Mouse (Mus musculus) kidney, adult 11 months (tissue): Measurements from ENCODE around the gene Cd9.

ENCODE experiments used
- DNase-seq: peaks from one replicate; pipeline ENCODE4 v3.0.0; 2022

Cd9 gene

DNA sequence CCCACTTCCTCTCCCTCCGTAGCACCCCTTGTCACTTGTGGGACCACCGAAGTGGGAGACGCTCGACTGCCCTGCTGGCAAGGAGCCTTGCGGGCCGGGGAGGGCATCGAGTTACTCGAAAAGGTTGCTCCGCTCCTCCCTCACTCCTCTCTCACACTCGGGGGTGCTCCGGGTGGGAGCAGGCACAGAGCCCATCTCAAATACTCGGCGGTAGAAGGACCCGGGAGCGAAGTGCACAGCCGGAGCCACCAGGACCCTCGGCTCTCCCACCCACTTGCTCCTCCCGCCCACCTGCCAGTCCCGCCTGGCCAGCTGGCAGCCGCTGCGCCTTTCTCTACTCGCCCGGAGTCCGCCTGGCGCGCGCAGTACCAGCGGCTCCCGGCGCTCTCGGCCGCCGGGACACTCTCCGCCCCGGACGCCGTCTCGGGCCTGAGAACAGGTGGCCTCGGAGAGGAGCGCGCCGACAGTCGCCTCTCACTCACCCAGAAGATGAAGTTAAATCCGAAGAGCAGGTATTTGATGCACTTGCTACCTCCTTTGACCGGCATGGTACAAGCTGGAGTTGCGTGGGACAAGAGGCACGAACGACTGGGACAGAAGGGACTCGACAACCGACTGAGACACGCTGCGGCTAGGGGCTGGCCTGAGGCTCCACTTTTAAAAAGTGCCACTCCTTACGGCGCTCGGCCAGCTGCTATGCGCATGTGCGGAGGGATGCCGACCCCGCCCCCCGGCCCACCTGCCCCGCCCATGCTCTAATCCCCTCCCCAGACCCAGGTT, at the start of gene Cd9:
Cd9 (minus strand) TSS at position 700 of the 780 bp plus-strand sequence.
- peak; percentile 55 for DNase-seq

DNA sequence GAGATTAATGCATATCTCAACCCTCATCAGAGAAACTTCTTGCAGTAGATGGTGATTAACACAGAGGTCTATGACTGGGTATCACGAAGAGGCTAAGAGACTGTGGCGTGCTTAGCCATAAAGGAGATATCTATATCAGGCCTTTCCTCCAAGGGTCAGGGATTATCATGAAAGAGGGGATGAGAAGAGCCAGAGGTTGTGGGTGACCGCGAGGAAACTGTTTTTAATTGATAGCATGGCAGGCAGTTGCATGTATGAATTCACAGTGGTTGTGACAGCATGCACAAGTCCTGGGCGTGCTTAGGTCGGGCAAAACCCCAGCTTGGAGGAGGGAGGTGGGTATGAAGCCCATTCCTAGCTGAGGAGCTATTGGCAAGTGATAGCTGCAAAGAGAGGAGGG, 46.7 kb upstream of the Cd9 start:
- DNase-seq, result no peak

DNA sequence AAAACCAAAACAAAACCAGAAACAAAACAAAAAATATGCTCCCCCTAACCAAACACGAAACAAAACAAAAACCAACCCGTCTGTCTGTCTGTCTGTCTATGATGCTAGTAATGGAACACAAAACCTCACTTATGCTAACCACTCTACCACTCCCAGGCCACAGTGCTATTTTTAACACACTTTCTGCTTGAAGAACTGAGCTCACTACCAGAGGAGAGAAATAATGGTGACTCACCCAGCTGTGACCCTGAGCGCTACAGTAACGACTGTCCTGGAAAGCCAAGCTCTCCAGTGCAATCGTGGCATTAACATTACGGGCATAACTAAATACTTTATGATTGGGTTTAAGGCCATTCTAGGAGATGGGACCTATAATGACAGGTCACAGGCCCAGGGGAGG, 46.2 kb upstream of the Cd9 start:
- no peak for DNase-seq

DNA sequence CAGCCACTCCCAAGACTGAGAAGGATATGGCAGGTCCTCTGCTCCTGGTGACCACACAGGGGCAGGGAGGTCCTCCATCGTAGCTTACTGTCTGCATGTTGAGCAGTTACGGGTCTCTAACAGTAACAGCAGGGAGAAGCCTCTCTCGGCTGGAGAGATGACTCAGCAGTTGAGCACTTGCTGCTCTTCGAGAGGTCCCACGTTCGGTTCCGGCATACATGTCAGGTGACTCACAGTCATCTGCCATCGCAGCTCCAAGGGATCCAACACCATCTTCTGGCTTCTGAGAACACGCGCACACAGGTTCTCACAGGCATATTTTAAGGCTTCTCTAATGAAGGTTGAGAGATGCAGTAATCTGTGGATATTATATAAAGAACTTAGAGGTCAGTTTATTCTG, 45.6 kb upstream of the Cd9 start:
- no peak for DNase-seq

DNA sequence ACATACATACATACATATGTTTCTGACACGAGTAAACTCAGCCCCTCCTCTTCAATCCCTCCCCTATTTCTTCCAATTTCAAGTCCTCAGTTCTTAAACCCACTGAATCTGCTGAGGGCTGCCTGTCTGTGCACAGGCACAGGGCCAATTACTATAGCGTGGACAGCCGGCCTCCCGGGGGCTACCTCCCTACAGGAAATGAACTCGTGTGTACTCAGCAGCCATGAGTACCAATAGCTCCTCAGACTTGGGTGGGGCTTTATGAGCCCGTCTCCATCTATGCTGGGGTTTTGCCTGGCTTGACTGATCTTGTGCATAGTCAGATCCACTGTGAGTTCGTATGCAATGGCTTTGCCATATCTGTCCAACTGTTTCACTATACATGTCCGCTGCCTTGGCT, 44.8 kb upstream of the Cd9 start:
- DNase-seq, result no peak

DNA sequence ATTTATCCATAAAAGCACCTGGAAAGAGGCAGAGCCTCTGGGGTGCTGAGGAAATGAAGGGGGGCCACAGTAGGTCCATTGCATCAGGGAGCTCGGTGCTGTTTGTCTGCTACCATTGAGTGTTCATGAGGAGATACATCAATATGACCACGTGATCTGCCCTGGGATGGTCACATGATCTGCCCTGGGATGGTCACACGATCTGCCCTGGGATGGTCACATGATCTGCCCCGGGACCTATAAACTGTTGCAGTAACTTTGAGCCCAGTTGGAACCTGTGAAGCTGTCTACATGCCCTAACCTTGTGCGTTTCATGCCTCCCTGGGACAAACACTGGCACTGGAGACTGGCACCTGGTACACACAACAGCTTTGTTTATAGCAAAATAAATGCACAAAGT, 43.9 kb upstream of the Cd9 start:
- no peak for DNase-seq

DNA sequence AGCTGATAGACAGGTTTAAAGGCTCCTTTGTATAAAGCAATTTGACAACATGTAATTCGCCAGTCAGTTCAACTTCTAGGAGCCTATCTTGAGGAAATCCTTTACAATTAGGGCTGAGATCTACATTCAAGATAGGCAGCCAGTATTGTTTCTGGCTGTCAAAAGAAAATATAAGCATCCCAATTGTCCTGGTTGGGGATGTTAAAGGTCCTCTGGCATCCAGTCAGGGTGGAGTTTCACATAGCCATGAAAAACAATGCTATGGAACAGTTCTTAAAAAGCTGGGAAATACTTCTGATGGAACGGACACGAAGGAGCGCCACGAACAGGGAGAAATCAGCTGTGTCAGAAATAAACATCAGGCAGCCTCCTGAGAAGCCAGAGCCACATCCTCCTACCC, 40.4 kb upstream of the Cd9 start:
- DNase-seq, result no peak

DNA sequence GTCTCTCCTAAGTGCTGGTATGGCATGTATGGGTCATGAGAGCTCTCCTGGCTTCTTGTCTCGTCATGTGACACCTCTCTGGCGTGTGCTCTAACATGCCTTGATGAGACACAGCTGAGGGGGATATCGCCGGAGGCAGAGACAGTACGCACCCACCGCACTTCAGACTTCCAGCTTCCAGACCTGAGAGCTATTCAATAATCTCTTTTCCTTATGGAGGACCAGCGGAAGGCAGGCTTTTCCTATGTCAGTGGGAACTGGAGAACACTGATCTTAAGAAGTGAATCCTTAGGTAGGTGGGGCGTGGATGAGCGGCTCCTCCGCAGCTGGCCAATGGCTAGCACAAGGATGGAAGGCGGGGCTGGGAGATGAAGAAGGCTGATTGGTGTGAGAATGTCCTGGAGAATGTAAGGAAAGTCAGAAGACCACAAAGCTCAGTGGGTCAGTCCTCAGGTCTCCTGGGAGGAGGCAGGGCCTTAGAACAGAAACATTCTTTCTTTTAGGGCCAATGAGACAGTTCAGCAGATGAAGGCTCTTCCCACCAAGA, 38.6 kb upstream of the Cd9 start:
- no peak for DNase-seq

DNA sequence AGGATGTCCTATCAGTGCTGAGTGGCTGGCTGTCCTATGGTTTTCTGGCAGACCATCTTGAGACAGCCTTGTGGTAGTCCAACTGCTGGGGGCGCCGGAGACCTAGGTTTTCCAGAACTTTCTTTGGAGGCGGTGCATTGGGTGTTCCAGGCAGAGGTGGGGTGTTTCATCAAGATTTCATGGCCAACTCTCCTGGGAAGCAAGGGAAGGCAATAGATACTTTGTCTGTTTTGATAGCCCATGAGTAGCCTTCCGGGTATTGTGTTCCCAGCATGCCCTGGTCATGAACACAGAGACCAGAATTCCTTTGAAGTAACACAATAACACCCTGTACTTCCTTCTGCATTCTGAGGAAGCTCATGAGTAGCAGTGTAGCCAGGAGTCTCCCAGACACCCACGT, 34.9 kb upstream of the Cd9 start:
- DNase-seq, result peak; percentile 29

DNA sequence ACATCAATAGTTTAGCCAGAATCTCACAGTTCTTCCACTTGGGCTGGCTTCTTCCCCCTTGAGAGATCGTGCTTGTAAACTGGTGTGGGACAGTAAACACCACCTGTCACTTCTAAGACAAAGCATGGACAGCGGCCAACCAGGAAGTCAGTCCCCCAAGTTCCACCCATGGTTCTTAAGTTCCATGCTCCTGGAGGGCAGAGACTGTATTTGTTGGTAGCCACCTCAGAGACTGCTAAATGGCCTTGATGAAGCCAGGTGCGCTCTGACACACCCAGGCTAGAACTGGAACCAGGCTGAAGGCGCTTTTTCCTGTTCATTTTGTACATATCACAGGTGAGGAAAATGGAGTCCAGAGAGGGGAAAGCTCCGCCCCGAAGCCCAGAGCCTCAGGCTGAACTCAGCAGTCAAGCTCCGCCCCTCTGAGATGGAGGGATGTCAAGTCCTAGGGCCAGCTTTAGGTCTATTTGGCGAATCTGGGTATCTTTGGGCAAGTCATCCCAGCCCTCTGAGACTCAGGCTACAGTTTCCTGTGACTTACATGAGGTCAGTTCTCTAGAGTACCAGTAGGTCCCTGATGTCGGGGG, 34.1 kb upstream of the Cd9 start:
- DNase-seq, result no peak

DNA sequence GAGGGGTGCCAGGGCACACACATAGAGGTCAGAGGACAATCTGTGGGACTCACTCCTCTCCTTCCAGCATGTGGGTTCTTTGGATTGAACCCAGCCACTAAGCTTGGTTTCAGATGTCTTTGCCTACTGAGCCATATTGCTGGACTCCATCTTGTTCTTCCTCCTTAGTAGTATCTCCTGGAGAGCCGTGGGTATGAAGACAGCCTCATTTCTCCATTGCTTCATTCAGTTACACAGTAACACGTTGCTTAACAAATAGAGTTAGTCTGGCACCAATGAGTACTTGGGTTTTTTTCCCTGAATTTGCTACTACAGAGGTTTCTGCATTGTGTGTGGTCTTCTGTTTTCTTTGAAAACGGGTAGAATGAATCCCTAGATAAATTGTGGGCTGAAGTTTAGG, 31.5 kb upstream of the Cd9 start:
- DNase-seq, result no peak

DNA sequence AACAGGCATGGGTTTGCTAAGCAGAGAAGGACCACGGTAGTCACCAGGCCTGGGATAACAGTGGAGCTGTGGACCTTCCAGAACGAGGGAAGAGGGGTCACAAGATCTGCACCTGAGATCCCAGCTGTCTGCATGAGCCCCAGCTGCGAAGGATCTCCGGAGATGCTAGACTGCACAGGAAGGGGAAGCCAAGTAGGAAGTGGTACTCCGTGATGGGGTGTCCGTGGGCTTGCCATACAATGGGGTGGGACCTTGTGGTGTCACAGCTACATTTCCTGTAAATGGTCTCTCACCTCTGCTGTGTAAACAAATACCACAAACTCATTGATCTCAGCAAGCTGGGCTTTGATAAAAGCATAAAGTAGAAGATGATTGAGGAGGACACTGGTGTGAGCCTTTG, 29.4 kb upstream of the Cd9 start:
- no peak for DNase-seq

DNA sequence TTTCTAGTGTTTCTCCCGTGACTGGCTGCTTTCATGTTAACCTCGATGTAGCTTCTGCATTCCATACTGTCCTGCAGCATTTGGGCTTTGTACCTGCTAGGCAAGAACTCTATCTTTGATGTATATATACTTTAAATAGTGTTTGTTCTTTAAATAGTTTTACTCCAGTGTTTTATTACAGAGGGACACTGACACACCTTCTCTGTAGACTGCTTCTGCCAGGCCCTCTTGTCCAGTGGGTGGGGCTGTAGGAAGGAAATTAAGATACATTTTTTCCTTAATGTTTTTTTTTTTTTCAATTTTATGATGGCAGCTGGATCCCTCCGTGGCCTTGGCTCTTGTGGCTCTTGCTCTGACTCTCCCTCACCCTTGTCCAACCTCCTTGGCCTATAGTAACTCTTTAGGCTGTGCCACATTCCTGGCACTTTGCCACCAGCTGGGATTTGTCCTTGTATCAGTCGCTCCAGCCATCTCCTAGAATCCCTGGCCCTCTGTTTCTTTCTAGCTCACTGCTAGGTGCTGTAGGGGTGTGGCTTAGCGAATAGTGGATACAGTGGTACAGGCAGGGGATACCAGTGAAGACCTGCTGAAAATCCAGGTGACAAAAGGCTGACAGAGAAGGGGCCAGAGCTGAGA, 27.1 kb upstream of the Cd9 start:
- DNase-seq, result no peak

DNA sequence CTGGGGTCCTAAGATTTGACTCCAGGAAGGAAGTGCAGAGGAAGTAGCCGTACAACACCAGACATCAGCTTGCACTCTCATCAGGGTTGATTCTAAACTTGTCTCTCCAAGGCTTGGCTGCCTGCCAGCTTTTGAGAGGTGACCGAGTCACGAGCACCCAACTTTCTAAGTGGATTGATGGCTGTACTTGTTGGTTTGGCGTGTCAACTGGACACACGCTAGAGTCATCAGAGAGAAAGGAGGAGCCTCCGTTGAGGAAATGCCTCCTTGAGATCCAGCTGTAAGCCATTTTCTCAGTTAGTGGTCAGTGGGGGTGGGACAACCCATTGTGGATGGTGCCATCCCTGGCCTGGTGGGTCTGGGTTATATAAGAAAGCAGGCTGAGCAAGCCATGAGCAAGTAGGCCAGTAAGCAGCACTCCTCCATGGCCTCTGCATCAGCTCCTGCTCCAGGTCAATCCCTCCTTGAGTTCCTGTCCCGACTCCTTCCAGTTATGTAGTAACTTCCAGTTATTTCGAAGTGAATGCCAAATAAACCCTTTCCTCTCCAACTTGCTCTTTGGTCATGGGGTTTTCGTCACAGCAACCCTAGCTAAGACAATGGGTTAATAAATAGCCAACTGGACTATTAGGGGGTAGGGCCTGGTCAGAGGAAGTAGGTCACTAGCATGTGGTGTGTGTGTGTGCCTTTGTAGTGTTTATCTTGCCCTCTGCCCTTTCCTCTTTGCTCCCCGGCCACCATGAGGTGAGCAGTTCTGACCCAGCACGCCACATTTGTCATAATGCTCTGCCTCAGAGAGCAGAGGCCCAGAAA, 21.1 kb upstream of the Cd9 start:
- DNase-seq, result peak; percentile 76

DNA sequence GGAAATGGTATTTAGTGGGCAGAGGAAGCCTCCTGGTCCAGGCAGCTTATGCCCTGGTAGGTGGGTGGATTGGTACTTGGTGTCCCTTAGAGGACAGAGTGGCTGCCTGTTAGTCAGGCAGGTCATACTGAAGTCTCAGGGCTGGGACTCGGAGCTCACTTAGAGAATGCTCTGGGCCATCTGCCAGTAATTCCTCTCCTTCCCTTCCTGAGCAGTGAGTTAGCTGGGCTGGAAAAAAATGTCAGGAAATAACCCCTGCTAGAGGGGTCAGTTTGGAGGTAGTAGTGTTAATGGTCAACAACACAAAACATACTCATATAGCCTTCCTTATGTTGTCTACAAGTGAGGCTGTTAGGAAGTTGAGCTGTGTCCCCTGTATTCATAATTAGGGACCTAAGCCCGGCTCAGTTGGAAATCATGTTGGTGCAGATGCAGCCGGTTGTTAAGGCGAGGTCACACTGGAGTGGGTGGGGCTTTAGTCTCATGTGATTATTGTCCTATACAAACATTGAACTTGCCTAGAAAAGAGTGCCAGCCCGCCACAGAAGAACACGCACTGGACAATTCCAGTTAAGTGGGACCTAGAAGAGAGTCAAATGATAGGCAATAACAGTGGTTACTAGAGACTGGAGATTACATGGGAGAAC, 18.5 kb upstream of the Cd9 start:
- peak; percentile 65 for DNase-seq

DNA sequence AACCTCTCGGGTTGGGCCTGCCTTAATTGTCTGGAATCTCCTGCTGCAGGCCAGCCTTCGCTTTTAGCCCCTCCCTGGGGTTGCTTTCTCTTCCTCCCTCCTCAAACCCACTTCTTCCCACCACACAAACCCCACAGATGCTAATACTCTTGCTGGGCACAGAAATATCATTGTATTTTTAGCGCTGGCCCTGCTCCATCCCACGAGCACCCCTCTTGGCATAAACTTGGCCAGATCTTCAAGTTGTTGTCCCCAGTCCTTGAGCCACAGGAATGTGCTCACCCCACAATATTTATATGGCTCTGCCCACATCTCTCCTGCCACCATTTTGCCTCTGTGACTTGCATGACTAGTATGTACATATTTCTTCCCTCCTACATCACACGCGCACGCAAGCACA, 16.6 kb upstream of the Cd9 start:
- DNase-seq, result no peak

DNA sequence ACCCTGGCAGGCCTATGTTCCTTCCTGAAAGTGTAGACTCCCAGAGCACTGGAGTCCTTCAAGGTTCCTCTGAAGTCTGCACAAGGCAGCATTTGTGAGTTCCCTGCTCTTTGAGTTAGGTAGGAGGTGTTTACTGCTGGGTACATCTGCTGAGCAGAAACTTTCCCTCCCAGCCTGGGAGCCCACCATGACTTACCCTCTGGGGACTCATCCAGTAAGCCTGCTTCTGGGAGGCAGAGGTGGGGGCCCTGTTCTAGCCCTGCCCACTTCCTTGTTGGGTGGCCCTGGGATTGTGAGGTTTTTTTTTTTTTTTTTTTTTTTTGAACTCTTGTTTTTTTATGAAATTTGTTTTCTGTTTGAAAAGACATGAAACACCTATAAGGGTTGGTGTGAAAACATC, 16.1 kb upstream of the Cd9 start:
- DNase-seq, result no peak

DNA sequence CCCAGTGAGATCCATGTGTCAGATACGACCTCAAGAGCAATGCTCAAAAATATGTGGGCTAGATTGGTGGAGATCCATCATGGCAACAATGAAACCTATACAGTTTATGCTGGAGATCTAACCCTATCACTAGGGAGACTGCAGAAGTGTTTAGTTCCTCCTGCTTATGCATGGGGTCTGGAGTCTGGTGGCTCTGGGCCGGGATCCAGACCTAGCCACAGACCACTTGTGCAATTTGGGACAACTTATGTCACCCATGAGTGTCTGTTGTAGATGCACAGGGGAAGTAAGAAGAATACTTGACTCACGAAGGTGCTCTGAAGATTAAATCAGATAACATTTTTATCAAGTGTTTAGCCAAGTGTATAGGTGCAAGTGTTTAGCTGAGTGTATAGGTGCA, 15.2 kb upstream of the Cd9 start:
- no peak for DNase-seq

DNA sequence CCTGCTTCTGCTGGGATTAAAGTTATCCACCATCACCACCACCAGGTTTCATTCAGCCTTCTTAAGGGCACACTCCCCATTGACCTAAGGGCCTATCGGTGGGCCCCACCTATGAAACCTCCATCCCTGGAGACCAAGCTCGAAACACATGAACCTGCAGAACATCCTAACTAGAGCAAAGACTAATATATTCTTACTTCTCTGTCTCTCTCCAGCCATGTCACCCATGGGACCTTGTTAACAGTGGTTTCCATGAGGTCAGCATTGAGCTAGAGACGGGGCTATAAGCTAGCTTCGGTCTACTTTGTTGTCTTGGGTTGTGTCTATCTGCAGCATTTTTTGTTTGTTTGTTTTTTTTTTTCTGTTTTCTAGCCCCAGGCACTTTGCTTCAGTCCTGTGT, 11.8 kb upstream of the Cd9 start:
- DNase-seq, result no peak

DNA sequence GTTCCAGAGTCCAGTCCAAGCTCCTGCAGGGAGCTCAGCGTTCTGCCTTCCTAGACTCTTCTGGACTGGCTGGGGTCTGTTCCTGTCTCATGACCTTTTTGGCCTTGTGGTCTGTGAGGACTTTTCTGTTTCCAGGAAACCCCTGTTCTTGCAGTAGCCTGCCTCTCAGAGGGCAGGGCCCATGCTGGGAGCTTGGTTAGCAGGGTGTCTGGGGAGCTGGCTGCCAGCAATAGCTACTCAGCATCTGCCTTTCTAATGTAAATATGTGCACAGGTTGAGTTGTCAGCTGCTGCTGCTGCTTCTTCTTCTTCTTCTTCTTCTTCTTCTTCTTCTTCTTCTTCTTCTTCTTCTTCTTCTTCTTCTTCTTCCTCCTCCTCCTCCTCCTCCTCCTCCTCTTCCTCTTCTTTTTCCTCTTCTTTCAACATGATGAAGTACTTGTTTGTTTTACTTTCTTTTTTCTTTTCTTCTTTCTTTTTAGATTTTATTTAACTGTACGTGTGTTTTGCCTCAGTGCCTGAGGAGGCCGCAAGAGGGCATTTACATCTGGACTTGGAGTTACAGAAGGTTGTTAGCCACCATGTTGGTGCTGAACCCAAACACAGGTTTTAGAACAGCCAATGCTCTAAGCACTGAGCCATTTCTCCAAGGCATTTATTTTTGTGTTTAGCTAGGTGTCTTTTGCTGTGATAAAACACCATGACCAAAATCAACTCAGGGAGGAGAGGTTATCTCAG, 10.2 kb upstream of the Cd9 start:
- no peak for DNase-seq

DNA sequence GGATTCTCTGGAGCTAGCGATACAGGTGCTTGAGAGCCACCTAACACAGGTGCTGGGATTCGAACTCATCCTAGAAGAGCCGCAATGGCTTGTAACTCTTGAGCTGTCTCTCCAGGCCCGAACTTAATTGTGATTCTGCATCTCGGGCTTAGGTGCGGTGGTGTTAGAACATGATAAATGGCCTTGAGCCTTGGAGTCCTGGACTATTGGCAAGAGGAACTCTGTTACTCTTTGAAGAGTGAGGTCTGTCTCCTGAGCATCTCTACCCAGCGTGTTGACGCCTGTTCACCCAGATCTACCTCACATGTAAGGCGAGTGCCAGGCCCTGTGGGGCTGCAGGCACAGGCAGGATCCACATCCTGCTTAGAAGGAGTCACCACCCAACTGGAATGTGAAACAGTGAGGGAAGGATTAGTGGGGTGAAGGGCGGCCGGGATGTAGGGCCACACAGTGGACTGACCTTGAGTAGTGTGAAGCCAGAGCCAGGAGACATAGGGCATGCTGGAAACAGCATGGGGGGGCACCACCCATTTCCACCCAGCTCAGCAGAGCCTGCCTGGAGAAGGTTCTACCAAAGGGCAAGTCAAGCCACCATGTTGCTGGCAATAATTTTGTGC, 8.7 kb upstream of the Cd9 start:
- DNase-seq, result no peak

DNA sequence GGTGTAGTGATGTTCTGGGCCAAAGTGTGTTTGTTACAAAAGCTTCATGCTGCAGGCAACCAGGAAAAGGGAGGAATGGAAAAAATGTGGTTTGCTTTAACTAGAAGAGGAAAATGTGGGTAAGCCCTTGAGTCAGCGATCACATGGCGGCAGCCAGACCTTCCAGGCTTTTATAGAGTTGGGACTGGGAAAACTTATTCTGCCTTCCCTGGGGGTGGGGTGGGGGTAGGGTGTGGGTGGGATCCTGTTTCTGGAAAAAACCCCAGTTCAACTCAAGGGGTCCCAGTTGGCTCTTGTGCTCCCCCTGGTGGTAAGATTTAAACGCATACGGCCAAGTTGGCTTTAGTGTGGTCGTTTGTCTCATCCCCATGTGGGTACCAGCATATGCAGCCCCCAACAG, 3.5 kb upstream of the Cd9 start:
- DNase-seq, result no peak
